Mouse (Mus musculus): ENCODE data around the gene Tmem94. TPM values are rescaled to one million over a fixed set of nuclear protein-coding genes. Genes with fewer than 3 reads are reported as not detected.
A peak's percentile ranks its signal among the peaks of the same experiment; 100 is the strongest.

Gene Tmem94
- total and polyA plus RNA-seq, 3 experiments, result 23.2 to 64.4 (median 38.9) TPM

DNA sequence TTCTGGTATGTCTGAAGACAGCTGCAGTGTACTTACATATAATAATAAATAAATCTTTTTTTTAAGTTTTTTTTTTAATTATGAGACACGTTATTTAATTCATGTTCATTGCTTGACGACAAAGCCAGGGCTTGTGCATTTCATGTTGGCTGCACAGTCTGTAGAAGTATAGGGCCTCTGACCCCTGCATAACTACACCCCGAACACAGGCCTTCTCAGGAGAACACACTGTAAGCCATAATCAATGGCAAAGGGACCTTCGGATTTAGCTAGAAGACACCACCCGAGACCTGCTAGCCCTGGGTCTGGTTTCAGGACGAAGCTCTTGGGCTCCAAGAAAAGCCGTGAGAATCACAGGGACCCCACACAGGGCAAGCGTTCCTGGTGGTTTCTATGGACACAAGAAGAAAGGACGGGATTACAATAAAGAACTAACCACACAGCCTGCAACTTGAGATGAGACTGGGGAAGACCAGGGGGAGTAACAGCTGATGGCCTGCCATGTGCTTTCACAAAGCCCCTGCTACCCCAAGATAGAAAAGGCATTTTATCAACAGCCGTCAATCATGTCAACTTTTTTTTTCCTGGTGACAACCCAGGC lies 27.5 kb upstream of the Tmem94 start:
- Histone ChIP-seq H3K27ac (ENCODE audit: control insufficient read depth, low read depth, low read length) (no peak overlapping the region), H3K9ac (ENCODE audit: control insufficient read depth, low read depth, low read length, poor library complexity, severe bottlenecking) (no peak overlapping the region), H3K4me1 (ENCODE audit: control insufficient read depth in 1 of 2, insufficient read depth in 2 of 2, low read length in 2 of 2) (peaks cover 2% of the 10 kb centered on the region in 2 experiments; a peak in 1 of 4 replicates), H3K27me3 (ENCODE audit: control insufficient read depth in 1 of 2, insufficient read depth in 2 of 2, low read length in 2 of 2) (peaks cover 0 to 5% of the 10 kb centered on the region in 2 experiments), H3K4me3 (ENCODE audit: control insufficient read depth in 1 of 2, insufficient read depth in 1 of 2, low read depth in 2 of 2, low read length in 2 of 2) (no peak overlapping the region), H3K79me2 (ENCODE audit: control insufficient read depth, insufficient read depth, low read length, poor library complexity) (no peaks in the 10 kb centered on the region), H3K36me3 (ENCODE audit: control insufficient read depth in 1 of 2, insufficient read depth in 2 of 2, low read length in 2 of 2) (no peaks in the 10 kb centered on the region), H3K9me3 (replicated peaks; ENCODE audit: insufficient read depth, low read length) (no peaks in the 10 kb centered on the region)
- DNase-seq (ENCODE audit: low read depth, low spot score), result no peak
- TF ChIP-seq NRF1 (IDR thresholded peaks at IDR 0.05; ENCODE audit: insufficient read depth, low read depth, low read length, poor library complexity, severe bottlenecking) (no peak), ZNF384 (IDR thresholded peaks at IDR 0.05; ENCODE audit: low read depth, low read length) (peak; percentile 19; the same call in 1 of the 2 replicates), EP300 (IDR thresholded peaks at IDR 0.05; ENCODE audit: low read depth in 1 of 2, low read length in 2 of 2) (no peak), MXI1 (IDR thresholded peaks at IDR 0.05; ENCODE audit: low read depth, low read length) (no peak)

DNA sequence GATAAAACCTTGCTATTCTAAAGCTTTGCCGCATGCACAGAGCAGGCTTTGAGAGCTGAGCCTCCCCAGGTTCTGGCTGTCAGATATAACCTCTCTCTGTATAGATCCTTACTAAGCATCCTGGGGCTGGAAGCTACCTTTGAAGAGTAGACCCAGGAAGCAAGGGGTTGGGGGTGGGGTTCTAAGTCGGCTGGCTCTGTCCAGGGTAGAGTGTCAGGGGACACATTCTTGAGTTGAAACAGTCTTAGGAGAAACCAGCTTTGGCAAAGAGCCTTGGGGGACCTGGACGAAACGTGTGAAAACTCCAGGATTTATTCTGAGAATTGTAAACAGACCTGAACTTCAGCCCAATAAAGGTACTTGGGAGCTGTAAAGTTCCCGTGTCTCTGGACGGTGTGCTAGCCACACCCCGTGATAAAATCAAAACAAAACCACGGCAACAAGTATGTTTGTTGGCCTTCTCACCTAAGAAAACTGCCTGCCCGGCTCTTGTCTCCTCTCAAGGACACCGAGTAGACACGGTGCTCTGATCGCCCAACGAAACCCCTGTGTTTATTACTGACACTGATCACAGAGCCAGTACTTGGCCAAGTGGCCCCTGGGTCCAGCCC lies 26.9 kb upstream of the Tmem94 start:
- no peak for DNase-seq (ENCODE audit: low read depth, low spot score)
- no peak for TF ChIP-seq GATA1 (IDR thresholded peaks at IDR 0.05; ENCODE audit: low read depth, low read length)
- TF ChIP-seq ZNF384 (IDR thresholded peaks at IDR 0.05; ENCODE audit: low read depth, low read length), result no peak
- no peak for TF ChIP-seq MEF2A (IDR thresholded peaks at IDR 0.05; ENCODE audit: extremely low read depth, insufficient replicate concordance, low read depth, low read length, poor library complexity, severe bottlenecking)
- TF ChIP-seq RCOR1 (IDR thresholded peaks at IDR 0.05; ENCODE audit: low read depth, low read length), result no peak
- no peak for TF ChIP-seq EP300 (IDR thresholded peaks at IDR 0.05; ENCODE audit: low read depth in 1 of 2, low read length in 2 of 2)
- no peak for TF ChIP-seq TCF12 (IDR thresholded peaks at IDR 0.05; ENCODE audit: low read depth, low read length)
- TF ChIP-seq BHLHE40 (IDR thresholded peaks at IDR 0.05; ENCODE audit: borderline replicate concordance, low read depth, low read length), result no peak
- no peak for TF ChIP-seq CHD1 (IDR thresholded peaks at IDR 0.05; ENCODE audit: low read depth, low read length)
- no peak for TF ChIP-seq CTCF (IDR thresholded peaks at IDR 0.05 in 2 of 3, conservative IDR thresholded peaks at IDR 0.05 in 1 of 3; ENCODE audit: control insufficient read depth in 1 of 3, insufficient read depth in 1 of 3, low read depth in 2 of 3, low read length in 3 of 3, poor library complexity in 1 of 3, severe bottlenecking in 1 of 3)
- no peak for TF ChIP-seq NRF1 (IDR thresholded peaks at IDR 0.05; ENCODE audit: insufficient read depth, low read depth, low read length, poor library complexity, severe bottlenecking)
- TF ChIP-seq ZMIZ1 (IDR thresholded peaks at IDR 0.05; ENCODE audit: low read depth, low read length), result no peak
- no peak for TF ChIP-seq JUND (IDR thresholded peaks at IDR 0.05; ENCODE audit: low read depth, low read length)
- TF ChIP-seq UBTF (IDR thresholded peaks at IDR 0.05; ENCODE audit: borderline replicate concordance, insufficient read depth, low read depth, low read length), result no peak
- TF ChIP-seq ELF1 (IDR thresholded peaks at IDR 0.05; ENCODE audit: low read depth, low read length), result no peak
- TF ChIP-seq SIN3A (IDR thresholded peaks at IDR 0.05; ENCODE audit: low read length), result no peak
- no peak for TF ChIP-seq KAT2A (conservative IDR thresholded peaks at IDR 0.05; ENCODE audit: low read depth, low read length)
- TF ChIP-seq GABPA (IDR thresholded peaks at IDR 0.05; ENCODE audit: low read depth, low read length), result no peak
- TF ChIP-seq MAZ (IDR thresholded peaks at IDR 0.05; ENCODE audit: low read depth, low read length), result no peak
- no peak for TF ChIP-seq POLR2AphosphoS5 (IDR thresholded peaks at IDR 0.05; ENCODE audit: borderline replicate concordance, low read depth, low read length)
- no peak for TF ChIP-seq HCFC1 (IDR thresholded peaks at IDR 0.05; ENCODE audit: low read depth, low read length)
- no peak overlapping the region for H3K9ac ChIP-seq (ENCODE audit: control insufficient read depth, low read depth, low read length, poor library complexity, severe bottlenecking)

More for the DNA sequence above, 26.9 kb upstream of the Tmem94 start:
- Histone ChIP-seq H3K27me3 (ENCODE audit: control insufficient read depth in 1 of 2, insufficient read depth in 2 of 2, low read length in 2 of 2) (peaks cover 0 to 5% of the 10 kb centered on the region in 2 experiments; a peak in 3 of 4 replicates), H3K79me2 (ENCODE audit: control insufficient read depth, insufficient read depth, low read length, poor library complexity) (no peaks in the 10 kb centered on the region), H3K9me3 (replicated peaks; ENCODE audit: insufficient read depth, low read length) (no peaks in the 10 kb centered on the region), H3K4me1 (ENCODE audit: control insufficient read depth in 1 of 2, insufficient read depth in 2 of 2, low read length in 2 of 2) (peaks cover 3 to 8% of the 10 kb centered on the region in 2 experiments; a peak in 3 of 4 replicates), H3K36me3 (ENCODE audit: control insufficient read depth in 1 of 2, insufficient read depth in 2 of 2, low read length in 2 of 2) (peaks cover 0 to 2% of the 10 kb centered on the region in 2 experiments; a peak in 2 of 4 replicates), H3K27ac (ENCODE audit: control insufficient read depth, low read depth, low read length) (no peak overlapping the region), H3K4me3 (ENCODE audit: control insufficient read depth in 1 of 2, insufficient read depth in 1 of 2, low read depth in 2 of 2, low read length in 2 of 2) (no peak overlapping the region)
